Mouse (Mus musculus) bone marrow macrophage, adult 2 months (primary cell): ENCODE measurements around the gene Gm49711.

Experiments used
- CTCF ChIP-seq: IDR thresholded peaks from 2 replicates; pipeline ENCODE4 v1.5.1; 2012; ENCODE audit warnings: low read depth, mild to moderate bottlenecking, low read length, moderate library complexity
- POLR2A ChIP-seq: IDR thresholded peaks from 2 replicates; pipeline ENCODE4 v1.6.1; 2012; ENCODE audit warnings: mild to moderate bottlenecking, low read depth, low read length, borderline replicate concordance

DNA sequence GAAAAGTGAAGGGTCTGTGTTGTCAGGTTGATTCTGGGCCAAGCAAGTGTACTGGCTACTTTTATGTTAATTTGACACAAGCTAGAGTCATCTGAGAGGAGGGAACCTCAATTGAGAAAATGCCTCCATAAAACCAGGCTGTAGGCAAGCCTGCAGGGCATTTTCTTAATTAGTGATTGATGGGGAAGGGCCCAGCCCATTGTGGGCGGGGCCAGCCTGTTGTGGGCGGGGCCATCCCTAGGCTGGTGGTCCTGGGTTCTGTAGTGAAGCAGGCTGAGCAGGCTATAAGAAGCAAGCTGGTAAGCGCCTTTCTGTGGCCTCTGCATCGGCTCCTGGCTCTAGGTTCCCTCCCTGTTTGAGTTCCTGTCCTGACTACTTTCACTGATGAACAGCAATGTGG is 69.1 kb downstream of the Gm49711 start:
- TF ChIP-seq CTCF (no peak), POLR2A (no peak)
